Mouse (Mus musculus) liver, adult 2 months (tissue): Measurements from ENCODE around the gene Gm13283.

Experiments
- CTCF ChIP-seq: fragments of 200-500 bp; IDR thresholded peaks from 2 replicates; pipeline ENCODE4 v1.5.1; 2011; ENCODE audit warnings: low read depth, low read length, control low read depth
- POLR2A ChIP-seq: fragments of 200-500 bp; IDR thresholded peaks from 2 replicates; pipeline ENCODE4 v1.6.1; 2011; ENCODE audit warnings: low read length, control low read depth; ENCODE audit not compliant: insufficient read depth; ENCODE audit errors: extremely low read depth

DNA sequence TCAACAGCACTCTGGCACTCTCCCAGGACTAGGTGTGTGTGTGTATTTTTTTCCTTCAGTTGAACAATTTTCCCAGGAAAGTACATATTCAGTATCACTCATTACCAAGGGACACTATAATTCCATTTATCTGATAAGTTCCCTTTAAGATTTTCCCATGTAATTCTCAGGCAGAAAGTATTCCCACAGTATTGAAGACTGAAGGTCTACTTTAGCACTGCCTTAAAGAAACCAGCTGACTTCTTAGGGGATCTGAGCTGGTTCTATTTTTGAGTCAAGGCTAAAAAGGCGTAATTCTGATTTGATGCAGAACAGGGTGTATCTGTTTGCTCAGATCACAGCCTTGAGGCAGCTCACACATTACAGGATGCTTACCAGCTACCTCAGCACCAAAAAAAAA lies 41.2 kb upstream of the Gm13283 start:
- TF ChIP-seq CTCF (no peak), POLR2A (no peak)
